Mouse (Mus musculus) ES-E14 (cell line): ENCODE measurements at regions not wholly inside any gene's neighbourhood (a gene's known extent, or its start where the extent isn't known, plus 50 kb on each side); places are given as distances from the start of the nearest gene placed in this dataset.

Experiments
- HCFC1 ChIP-seq: IDR thresholded peaks from 2 replicates; pipeline ENCODE4 v1.6.1; 2012; ENCODE audit warnings: low read length, inconsistent platforms, borderline replicate concordance; ENCODE audit not compliant: insufficient read depth
- MAFK ChIP-seq: IDR thresholded peaks from 2 replicates; pipeline ENCODE4 v1.6.1; 2014; ENCODE audit warnings: mild to moderate bottlenecking, low read depth, low read length, inconsistent platforms; ENCODE audit not compliant: insufficient read depth

DNA sequence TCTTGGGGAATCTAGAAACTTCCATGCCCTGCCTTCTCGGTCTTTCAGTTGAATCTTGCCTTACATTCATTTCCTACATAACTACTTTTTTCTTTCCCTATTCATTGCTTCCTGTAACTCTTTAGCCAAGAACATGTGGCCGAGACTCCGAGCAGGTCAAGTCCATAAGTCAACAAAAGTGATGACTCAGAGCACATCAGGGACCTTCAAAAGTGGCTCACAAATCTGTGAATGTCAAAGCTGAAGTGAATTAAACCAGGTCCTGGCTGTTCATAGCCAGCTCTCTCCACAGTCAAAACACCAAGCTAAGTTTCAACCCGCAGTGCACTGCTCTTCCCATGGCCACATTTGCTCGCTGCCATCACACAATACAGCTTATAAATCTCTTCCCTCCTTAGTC lies 252.5 kb upstream of the Zfp703 start:
- TF ChIP-seq MAFK (no peak), HCFC1 (no peak)
